Mouse (Mus musculus) spleen, adult 12 weeks (tissue): ENCODE results near the gene Gpx3.
A peak's percentile ranks its signal among the peaks of the same experiment; 100 is the strongest.

Experiments
- DNase-seq: peaks from one replicate; pipeline ENCODE4 v3.0.0; 2022; ENCODE audit warnings: low spot score

The Gpx3 gene

DNA sequence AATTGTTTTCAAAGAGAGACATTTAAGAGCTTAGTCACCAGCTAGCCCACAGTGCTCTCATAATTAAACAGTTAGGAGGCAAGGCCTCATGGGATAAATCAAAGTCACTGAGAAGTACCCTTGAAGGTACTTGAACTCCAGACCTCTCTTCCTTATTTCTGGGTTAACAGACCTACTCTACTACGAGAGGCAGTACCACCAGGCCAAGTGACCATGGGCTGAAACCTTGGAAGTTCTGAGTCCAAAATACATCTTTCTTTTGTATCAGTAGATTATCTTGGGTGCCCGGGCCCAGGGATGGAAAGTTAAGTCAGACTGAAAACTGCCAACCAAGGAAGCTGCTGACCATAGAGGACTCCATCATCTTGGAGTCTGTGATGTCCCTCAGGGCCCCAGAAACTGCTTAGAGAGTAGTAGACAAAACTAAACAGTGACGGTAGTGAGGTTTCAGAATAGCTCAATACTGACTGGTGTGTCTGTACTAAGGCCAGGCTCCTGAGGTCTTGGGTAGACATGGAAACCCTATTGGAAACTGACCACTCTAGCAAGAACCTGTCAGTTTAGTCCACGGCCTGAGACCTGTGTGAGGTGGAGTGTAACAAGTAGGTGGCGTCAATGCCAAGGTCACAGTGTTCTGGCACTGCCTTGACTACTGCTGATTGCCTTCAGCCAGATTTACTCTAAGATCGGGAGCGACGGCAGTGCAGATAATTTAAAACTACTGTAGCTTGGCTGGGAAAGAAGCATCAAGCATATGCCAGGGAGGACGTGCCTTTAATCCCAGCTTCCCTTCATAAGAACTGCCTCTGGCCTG lies 10.5 kb downstream of the Gpx3 start:
- no peak for DNase-seq

GRCm38 (mm10) chr11:54913841-54914240 lies 11.6 kb downstream of the Gpx3 start:
- no peak for DNase-seq

DNA sequence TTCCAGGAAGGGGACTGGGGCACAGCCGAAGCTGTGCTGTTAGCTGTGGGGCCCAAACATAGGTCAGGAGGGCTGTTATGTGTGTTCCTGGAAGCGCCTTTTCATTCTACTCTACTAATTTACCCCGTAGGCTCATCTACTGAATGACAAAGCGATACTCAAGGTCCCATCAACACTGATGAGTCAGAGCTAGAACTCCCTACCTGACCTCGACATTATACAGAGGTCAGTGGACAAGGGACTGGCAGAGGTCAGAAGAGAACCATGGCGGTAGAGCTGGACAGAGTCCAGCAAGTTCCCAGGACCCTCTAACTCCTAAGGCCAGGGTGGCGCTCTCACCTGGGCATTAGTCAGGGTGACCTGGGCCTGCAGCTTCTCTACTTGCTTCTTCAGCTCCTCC lies 15.2 kb downstream of the Gpx3 start:
- DNase-seq: no peak

GRCm38 (mm10) chr11:54918273-54918672 lies 16.0 kb downstream of the Gpx3 start:
- no peak for DNase-seq

- DNase-seq: no peak
Measured at GRCm38 (mm10) chr11:54920127-54920972, 18.1 kb downstream of the Gpx3 start.

GRCm38 (mm10) chr11:54920973-54921580 lies 18.8 kb downstream of the Gpx3 start:
- no peak for DNase-seq

- no peak for DNase-seq
Measured at GRCm38 (mm10) chr11:54921798-54922197, 19.5 kb downstream of the Gpx3 start.

DNA sequence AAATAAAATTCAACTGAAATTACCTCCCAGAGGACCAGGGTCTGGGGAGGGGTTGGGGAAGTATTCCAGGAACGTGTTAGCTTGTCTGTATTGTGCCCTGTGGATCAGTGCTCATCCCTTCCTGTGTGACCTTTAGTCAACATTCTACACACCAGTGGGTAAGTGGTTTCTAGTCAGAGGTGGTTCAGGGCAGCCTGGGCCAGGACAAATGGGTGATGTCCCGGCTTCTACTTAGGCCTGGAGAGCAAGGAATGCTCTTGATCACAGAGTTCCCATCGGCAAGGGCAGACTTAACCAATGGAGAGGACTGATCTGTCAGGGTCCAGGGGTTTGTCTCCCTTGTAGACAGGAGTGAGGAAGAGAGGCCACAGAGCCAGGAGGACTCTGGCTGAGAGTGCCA lies 20.2 kb downstream of the Gpx3 start:
- DNase-seq: no peak

GRCm38 (mm10) chr11:54924145-54924544 lies 21.9 kb downstream of the Gpx3 start:
- DNase-seq: no peak

GRCm38 (mm10) chr11:54927346-54928140 lies 25.3 kb downstream of the Gpx3 start:
- DNase-seq: peak; percentile 37

DNA sequence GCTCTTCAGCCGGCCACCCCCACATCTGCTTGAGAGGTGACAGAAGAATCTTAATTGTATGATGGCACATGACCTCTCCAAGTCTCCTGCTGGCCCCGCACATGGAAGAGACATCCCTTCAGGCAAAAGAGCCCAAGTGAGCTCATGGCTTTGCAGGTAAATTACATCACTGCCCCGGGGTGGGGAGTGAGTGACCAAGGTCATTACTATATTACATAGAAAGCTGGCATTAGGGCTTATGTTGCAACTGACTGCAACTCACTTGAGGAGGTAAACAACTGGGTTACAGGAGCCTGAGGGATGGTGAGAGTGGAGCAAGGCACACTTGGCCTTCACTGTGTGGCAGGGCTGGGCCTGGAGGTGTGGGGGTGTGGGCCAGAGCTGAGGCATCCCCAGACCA lies 26.0 kb downstream of the Gpx3 start:
- no peak for DNase-seq

GRCm38 (mm10) chr11:54928886-54929285 lies 26.6 kb downstream of the Gpx3 start:
- no peak for DNase-seq

DNA sequence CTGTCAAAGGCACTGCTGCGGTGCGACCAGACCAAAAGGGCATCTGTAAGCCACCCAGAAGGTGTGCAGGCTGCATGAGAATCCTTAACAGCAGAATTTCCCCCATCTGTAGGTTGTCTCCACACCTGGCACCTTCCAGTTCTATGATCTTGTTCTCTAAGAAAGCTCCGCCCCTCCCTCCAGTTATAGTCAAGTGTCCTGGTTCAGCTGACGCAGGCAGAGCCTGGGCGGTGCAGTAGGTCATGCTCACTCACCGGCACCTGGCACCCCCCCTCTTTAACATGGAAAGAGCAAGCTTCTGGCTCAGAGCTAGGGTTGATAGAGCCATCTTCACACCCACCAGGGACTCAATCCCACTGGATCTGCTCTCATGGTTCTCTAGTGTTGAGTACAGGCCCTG lies 27.0 kb downstream of the Gpx3 start:
- DNase-seq: no peak

DNA sequence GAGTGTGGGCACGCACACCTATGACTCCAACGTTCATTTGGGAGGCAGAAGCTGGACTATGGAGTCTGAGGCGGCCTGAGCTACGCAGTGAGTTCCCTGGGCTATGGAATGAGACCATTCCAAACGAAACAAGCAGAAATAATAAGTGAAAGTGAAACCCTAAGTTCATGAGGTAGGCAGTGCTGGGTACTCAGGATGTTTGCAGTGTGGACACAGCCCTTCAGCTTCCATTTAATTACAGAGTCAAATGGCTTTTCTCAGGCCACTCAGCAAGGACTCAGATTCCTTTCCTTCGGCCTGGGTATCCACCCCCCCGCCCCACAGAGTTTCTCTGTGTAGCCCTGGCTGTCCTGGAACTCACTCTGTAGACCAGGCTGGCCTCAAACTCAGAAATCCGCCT lies 27.5 kb downstream of the Gpx3 start:
- DNase-seq: no peak

DNA sequence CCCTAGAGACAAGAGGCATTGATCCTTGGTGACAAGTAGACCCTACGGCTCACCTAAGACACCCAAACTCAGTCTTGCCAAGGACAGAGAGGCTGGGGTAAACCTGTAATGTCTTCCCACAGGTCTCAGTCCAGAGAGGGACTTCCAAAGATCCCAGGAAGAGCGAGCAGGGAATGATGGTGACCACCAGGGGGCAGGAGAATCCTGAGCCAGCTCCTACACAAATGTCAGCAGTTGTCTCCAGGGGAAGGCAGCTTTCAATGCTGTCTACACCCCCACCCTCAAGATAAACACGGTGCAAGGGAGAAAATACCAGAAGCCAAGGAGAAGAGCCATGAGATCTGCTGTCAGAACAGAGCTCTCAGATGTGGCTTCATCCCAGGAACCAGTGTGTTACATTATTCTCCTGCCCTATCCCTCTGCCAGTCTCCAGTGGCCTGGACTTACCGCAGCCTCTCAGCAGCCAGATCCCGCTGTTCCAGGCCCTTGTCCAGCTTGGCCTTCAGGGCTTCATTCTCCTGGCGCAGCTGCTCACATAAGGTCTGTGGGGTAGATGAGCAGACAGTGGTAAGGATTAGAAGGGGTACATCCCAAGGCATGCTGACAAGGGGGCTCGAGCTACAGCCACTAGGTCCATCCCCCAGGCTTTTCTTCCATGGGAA lies 28.2 kb downstream of the Gpx3 start:
- DNase-seq: peak; percentile 17

DNA sequence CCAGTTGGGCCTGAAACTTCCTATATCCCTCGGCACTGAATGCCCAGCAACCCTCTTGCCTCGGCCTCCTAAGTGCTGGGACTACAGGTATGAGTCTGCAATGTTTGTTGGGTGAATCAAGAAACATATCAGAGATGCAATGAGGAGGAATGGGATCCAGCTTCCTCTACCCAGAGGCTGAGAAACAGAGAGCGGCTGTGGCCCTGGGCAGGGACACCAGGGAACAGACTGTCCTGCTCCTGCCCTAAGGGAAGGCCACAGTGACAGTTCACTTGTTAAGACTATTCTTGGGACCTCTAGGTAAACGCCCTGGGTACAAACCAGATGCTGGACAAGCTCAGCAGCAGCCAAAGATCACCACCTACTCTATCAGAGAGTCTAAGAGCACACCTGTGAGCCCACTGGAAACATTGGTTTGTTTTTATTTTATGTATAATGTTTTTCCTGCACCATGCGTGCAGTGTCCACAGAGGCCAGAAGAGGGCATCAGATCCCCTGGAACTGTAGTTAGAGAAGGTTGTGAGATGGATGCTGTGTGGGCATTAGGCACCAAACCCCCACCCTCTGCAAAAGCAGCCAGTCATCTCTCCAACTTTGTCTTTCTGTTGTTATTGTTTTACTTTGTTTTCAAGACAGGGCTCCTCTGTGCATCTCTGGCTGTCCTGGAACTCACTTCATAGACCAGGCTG lies 29.3 kb downstream of the Gpx3 start:
- peak; percentile 47 for DNase-seq

DNA sequence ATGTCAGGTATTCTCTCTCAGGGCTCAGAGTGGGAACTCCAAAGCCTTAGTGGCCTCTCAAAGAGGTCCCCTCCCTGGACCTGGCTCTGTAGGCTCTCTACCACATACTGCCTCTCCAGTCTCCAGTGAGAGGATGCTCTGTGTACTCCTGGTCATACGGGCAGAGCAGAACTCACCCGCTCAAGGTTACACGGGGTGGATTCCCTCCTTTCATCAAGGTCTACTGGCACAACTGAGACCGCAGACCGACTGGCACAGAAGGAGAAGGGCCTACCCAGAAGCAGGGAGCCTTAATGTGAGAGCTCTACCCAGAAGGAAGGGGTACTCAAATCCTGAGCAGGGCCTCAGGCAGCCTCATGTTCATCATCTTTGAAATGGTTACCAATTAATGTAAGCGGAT lies 30.3 kb downstream of the Gpx3 start:
- no peak for DNase-seq

GRCm38 (mm10) chr11:54934198-54934597 lies 31.9 kb downstream of the Gpx3 start:
- no peak for DNase-seq

DNA sequence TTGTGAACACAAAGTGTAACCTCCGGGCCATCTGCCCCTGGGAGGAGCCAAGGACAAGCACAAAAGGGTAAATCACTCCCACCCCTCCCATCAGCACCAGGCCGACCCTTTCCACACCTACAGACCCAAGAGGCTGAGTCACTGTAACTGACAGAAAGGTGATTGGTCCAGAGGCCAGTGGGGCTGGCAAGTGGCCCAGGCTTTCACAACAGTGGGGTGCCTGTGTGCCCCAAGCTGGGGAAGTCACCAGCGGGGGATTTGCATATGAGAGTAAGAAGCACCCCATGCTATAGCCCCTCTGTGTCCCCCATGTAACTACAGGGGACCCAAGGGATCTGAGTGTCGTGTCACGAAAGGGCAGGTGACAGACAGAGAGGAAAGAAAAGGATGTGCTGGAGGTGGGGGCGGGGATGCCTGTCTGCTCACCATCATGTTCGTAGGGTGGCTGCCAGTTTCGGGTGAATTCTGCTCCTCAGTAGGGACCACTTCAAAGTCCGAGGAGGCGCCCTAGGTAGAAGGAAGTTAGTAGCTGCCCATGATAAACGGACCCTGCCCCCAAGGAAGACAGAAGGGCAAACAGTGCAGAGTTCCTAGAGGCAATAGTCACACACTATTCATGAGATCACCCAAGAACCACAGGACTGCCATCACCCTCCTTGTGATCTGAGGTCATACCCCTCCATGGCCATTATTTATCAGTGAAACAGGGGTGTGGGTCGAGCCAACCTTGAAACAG lies 34.0 kb downstream of the Gpx3 start:
- no peak for DNase-seq

GRCm38 (mm10) chr11:54936771-54937140 lies 34.5 kb downstream of the Gpx3 start:
- DNase-seq: no peak
